Mouse (Mus musculus): ENCODE data around the gene Hoxc12.
A peak's percentile ranks its signal among the peaks of the same experiment; 100 is the strongest.

The Hoxc12 gene

GRCm38 (mm10) chr15:102980352-102980751 is 43.8 kb downstream of the Hoxc12 start:
- DNase-seq (ENCODE audit: inconsistent age in 2 of 2, low spot score in 1 of 2): no peak

- no peak for DNase-seq (ENCODE audit: inconsistent age in 2 of 2, low spot score in 1 of 2)
Measured at GRCm38 (mm10) chr15:102980912-102981311, 44.4 kb downstream of the Hoxc12 start.

- peak; percentile 27 to 75 for DNase-seq (ENCODE audit: inconsistent age in 2 of 2, low spot score in 1 of 2)
Measured at GRCm38 (mm10) chr15:102981379-102982288, 45.1 kb downstream of the Hoxc12 start.

GRCm38 (mm10) chr15:102983716-102984115 is 47.2 kb downstream of the Hoxc12 start:
- no peak for DNase-seq (ENCODE audit: inconsistent age in 2 of 2, low spot score in 1 of 2)

GRCm38 (mm10) chr15:102984521-102984920 is 48.0 kb downstream of the Hoxc12 start:
- no peak for DNase-seq (ENCODE audit: inconsistent age in 2 of 2, low spot score in 1 of 2)

- no peak for DNase-seq (ENCODE audit: inconsistent age in 2 of 2, low spot score in 1 of 2)
Measured at GRCm38 (mm10) chr15:102984925-102985324, 48.4 kb downstream of the Hoxc12 start.

- DNase-seq (ENCODE audit: inconsistent age in 2 of 2, low spot score in 1 of 2): peak; percentile 91 to 98
Measured at GRCm38 (mm10) chr15:102987124-102987833, 50.7 kb downstream of the Hoxc12 start.

- peak in 1 of 2 experiments; percentile 25 for DNase-seq (ENCODE audit: inconsistent age in 2 of 2, low spot score in 1 of 2)
Measured at GRCm38 (mm10) chr15:102988078-102988477, 51.5 kb downstream of the Hoxc12 start.

Data from adrenal gland, adult (tissue).